In the genomic region with DNA sequence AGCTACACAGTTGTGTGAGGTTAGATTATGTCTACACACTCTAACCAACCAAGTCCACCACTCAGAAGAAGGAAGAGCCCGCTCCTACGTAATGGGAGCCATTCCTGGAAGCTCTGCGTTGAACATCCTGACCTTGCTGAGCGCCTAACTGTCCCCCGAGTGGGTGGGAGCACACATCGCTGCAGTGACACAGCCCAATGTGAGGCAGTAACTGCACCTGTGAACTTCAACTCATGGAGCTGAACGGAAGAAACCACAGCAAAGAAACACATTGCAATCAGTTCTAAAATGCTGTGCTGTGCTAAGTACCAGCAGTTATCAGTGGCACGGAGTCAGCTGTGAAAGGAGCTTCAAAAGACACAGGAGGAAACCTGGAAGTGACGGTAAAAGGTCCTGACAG, we compare ENCODE assay signal across 39 mouse cellular contexts. TPM values are rescaled to one million over a fixed set of nuclear protein-coding genes. Genes with fewer than 3 reads are reported as not detected.
A peak's percentile ranks its signal among the peaks of the same experiment; 100 is the strongest.
DNase-seq lines count a peak whose midpoint lies in the region; ATAC-seq and TF ChIP-seq lines count a peak whose summit lies in the region.
"Had no signal": no experiment of that assay in that cellular context is flagged by ENCODE, and none has a peak within 500 bp of the region (broad histone marks: within the 10 kb centered on the region; RNA-seq: fewer than 3 reads in every experiment).

No protein-coding gene starts in this region.

- intact Hi-C loops in heart, adult 2 months (cut with DNase I) = loop anchor here (5.0 kb wide), 1 partner anchor 64 kb away; a partner anchor contains a TSS

- no peak for DNase-seq in heart, adult 2 months
- peak; percentile 5 for DNase-seq in A20 (ENCODE audit: low read depth, low spot score)
- peak; percentile 81 for DNase-seq in thymus, postnatal 14 days
- no peak for DNase-seq in ovary, postnatal 14 days (ENCODE audit: low spot score)
- DNase-seq in frontal cortex, postnatal 10 days (ENCODE audit: low spot score in 2 of 2) = no peak
- no peak for DNase-seq in forebrain, embryonic 10.5 days (ENCODE audit: extremely low spot score, low spot score)
- DNase-seq: adrenal gland, postnatal 14 days; cerebellum, adult 18-20 months; cerebellum, postnatal 14 days; gastrocnemius, postnatal 36 days; heart, adult 18-20 months; heart, postnatal 4 days; kidney, adult 11 months; kidney, postnatal 25 days; liver, postnatal 0 days; lung, postnatal 36 days had no signal

- no peak for TF ChIP-seq EP300 in heart, adult 2 months (IDR thresholded peaks at IDR 0.05; ENCODE audit: insufficient read depth, low read depth, low read length)

- no peak overlapping the region for H3K4me2 ChIP-seq in heart, embryonic 12.5 days
- H3K4me2 ChIP-seq: embryonic facial prominence, embryonic 15.5 days; forebrain, embryonic 13.5 days; heart, embryonic 15.5 days; hindbrain, embryonic 13.5 days; kidney, embryonic 15.5 days; liver, embryonic 12.5 days; midbrain, embryonic 12.5 days; neural tube, embryonic 13.5 days; stomach, embryonic 15.5 days had no signal

- no peak for ATAC-seq in heart, embryonic 12.5 days (ENCODE audit: insufficient number of reproducible peaks, low FRiP score)
- ATAC-seq: CD4-positive, CD25-positive, alpha-beta regulatory T cell, adult 4 months; forebrain, embryonic 13.5 days; liver, embryonic 12.5 days; liver, postnatal 0 days had no signal

- H3K9me3 ChIP-seq in heart, embryonic 12.5 days (replicated peaks) = no peaks in the 10 kb centered on the region
- no peaks in the 10 kb centered on the region for H3K9me3 ChIP-seq in forebrain, embryonic 10.5 days
- H3K9me3 ChIP-seq: embryonic facial prominence, embryonic 10.5 days; embryonic facial prominence, embryonic 15.5 days; forebrain, embryonic 13.5 days; heart, embryonic 15.5 days; hindbrain, embryonic 13.5 days; kidney, embryonic 15.5 days; liver, embryonic 12.5 days; midbrain, embryonic 12.5 days; neural tube, embryonic 13.5 days; stomach, embryonic 15.5 days had no signal

- peaks cover 22% of the 10 kb centered on the region for H3K4me1 ChIP-seq in heart, adult 2 months (ENCODE audit: control insufficient read depth, insufficient read depth, low read length)
- H3K4me1 ChIP-seq in heart, embryonic 12.5 days (replicated peaks) = 0 out of 2 replicates have a peak, but pooled peaks cover 4% of the 10 kb centered on the region
- no peaks in the 10 kb centered on the region for H3K4me1 ChIP-seq in small intestine, adult 2 months (ENCODE audit: control insufficient read depth, insufficient read depth, insufficient read length, low read length)
- H3K4me1 ChIP-seq in forebrain, embryonic 10.5 days = no peaks in the 10 kb centered on the region
- H3K4me1 ChIP-seq: embryonic facial prominence, embryonic 10.5 days; forebrain, embryonic 13.5 days; heart, embryonic 15.5 days; hindbrain, embryonic 13.5 days; kidney, embryonic 15.5 days; liver, embryonic 12.5 days; megakaryocyte, embryonic 14.5 days; midbrain, embryonic 12.5 days; neural tube, embryonic 13.5 days; stomach, embryonic 15.5 days had no signal

- TF ChIP-seq POLR2A in heart, adult 2 months (IDR thresholded peaks at IDR 0.05; ENCODE audit: insufficient read depth, low read depth, low read length) = peak; percentile 59; the same call in 1 of the 2 replicates
- TF ChIP-seq POLR2A in small intestine, adult 2 months (IDR thresholded peaks at IDR 0.05; ENCODE audit: low read depth, low read length) = no peak

- H3K36me3 ChIP-seq in heart, adult 2 months (ENCODE audit: control insufficient read depth, insufficient read depth, low read length) = no peaks in the 10 kb centered on the region
- no peaks in the 10 kb centered on the region for H3K36me3 ChIP-seq in heart, embryonic 12.5 days
- H3K36me3 ChIP-seq in small intestine, adult 2 months (ENCODE audit: control insufficient read depth, insufficient read depth, low read length) = no peaks in the 10 kb centered on the region
- H3K36me3 ChIP-seq in forebrain, embryonic 10.5 days (replicated peaks) = no peaks in the 10 kb centered on the region
- H3K36me3 ChIP-seq: embryonic facial prominence, embryonic 10.5 days; embryonic facial prominence, embryonic 15.5 days; heart, embryonic 15.5 days; hindbrain, embryonic 13.5 days; kidney, embryonic 15.5 days; liver, embryonic 12.5 days; midbrain, embryonic 12.5 days; neural tube, embryonic 13.5 days; stomach, embryonic 15.5 days had no signal

- no peak for TF ChIP-seq CTCF in heart, adult 2 months (IDR thresholded peaks at IDR 0.05)
- TF ChIP-seq CTCF in small intestine, adult 2 months (IDR thresholded peaks at IDR 0.05; ENCODE audit: extremely low read depth, insufficient read length, insufficient replicate concordance, low read depth, low read length) = no peak

- H3K27me3 ChIP-seq in heart, adult 2 months (ENCODE audit: control insufficient read depth, insufficient read depth, low read length) = no peaks in the 10 kb centered on the region
- H3K27me3 ChIP-seq in heart, embryonic 12.5 days (replicated peaks) = peaks cover 1% of the 10 kb centered on the region; the same call in 1 of the 2 replicates
- no peaks in the 10 kb centered on the region for H3K27me3 ChIP-seq in small intestine, adult 2 months (ENCODE audit: control insufficient read depth, insufficient read depth, low read length)
- H3K27me3 ChIP-seq in forebrain, embryonic 10.5 days (ENCODE audit: poor library complexity, severe bottlenecking) = no peaks in the 10 kb centered on the region
- H3K27me3 ChIP-seq: forebrain, embryonic 13.5 days; heart, embryonic 15.5 days; hindbrain, embryonic 13.5 days; kidney, embryonic 15.5 days; midbrain, embryonic 12.5 days; neural tube, embryonic 13.5 days; stomach, embryonic 15.5 days had no signal

- WGBS in heart, adult 2 months = 53% methylated on average over 9 of the region's 9 CpGs
- WGBS in heart, embryonic 12.5 days = 78% methylated on average over 9 of the region's 9 CpGs
- WGBS in small intestine, adult 2 months = 63% methylated on average over 9 of the region's 9 CpGs
- 90% methylated on average over 9 of the region's 9 CpGs for WGBS in forebrain, embryonic 10.5 days

- peak overlapping the region; percentile 30 for H3K4me3 ChIP-seq in heart, adult 2 months
- H3K4me3 ChIP-seq in heart, embryonic 12.5 days = no peak overlapping the region
- H3K4me3 ChIP-seq in small intestine, adult 2 months (ENCODE audit: low read depth, low read length) = no peak overlapping the region
- H3K4me3 ChIP-seq in forebrain, embryonic 10.5 days = no peak overlapping the region
- H3K4me3 ChIP-seq: embryonic facial prominence, embryonic 10.5 days; embryonic facial prominence, embryonic 15.5 days; forebrain, embryonic 13.5 days; heart, embryonic 15.5 days; hindbrain, embryonic 13.5 days; kidney, embryonic 15.5 days; left cerebral cortex, adult 2 months; liver, embryonic 12.5 days; megakaryocyte, embryonic 14.5 days; midbrain, embryonic 12.5 days; myocyte; neural tube, embryonic 13.5 days; stomach, embryonic 15.5 days had no signal

- peak overlapping the region; percentile 96 for H3K27ac ChIP-seq in heart, adult 2 months
- no peak overlapping the region for H3K27ac ChIP-seq in heart, embryonic 12.5 days (ENCODE audit: poor library complexity, severe bottlenecking)
- 0 out of 2 replicates have a peak overlapping the region, but pooled peaks have one; percentile 33 for H3K27ac ChIP-seq in small intestine, adult 2 months (ENCODE audit: insufficient read depth, low read depth, low read length)
- H3K27ac ChIP-seq in forebrain, embryonic 10.5 days = no peak overlapping the region
- H3K27ac ChIP-seq: embryonic facial prominence, embryonic 10.5 days; embryonic facial prominence, embryonic 15.5 days; forebrain, embryonic 13.5 days; heart, embryonic 15.5 days; hindbrain, embryonic 13.5 days; kidney, embryonic 15.5 days; left cerebral cortex, adult 2 months; liver, embryonic 12.5 days; midbrain, embryonic 12.5 days; neural tube, embryonic 13.5 days; stomach, embryonic 15.5 days had no signal

- peak overlapping the region; percentile 5; the same call in 1 of the 2 replicates for H3K9ac ChIP-seq in heart, adult 2 months (ENCODE audit: low read depth, low read length)
- no peak overlapping the region for H3K9ac ChIP-seq in heart, embryonic 12.5 days
- H3K9ac ChIP-seq: embryonic facial prominence, embryonic 15.5 days; forebrain, embryonic 13.5 days; heart, embryonic 15.5 days; hindbrain, embryonic 13.5 days; kidney, embryonic 15.5 days; liver, embryonic 12.5 days; liver, postnatal 0 days; midbrain, embryonic 12.5 days; neural tube, embryonic 13.5 days; stomach, embryonic 15.5 days had no signal

- no peaks in the 10 kb centered on the region for H3K79me2 ChIP-seq in heart, adult 2 months (replicated peaks; ENCODE audit: control insufficient read depth, insufficient read depth, low read length)

RNA-seq across cellular contexts. Expression of a gene that starts 6.8 kb away (rescaled TPM):
- total RNA-seq in heart, adult 2 months (2021) = 1 to 10 TPM; 4.8 to 8.0 TPM
- polyA plus RNA-seq in heart, adult 2 months (2012; rRNA removed) = 10.2 and 17.0 TPM in 2 replicates
- 0.38 and 0.53 TPM in 2 replicates for polyA plus RNA-seq in heart, embryonic 12.5 days (2016; fragmentation: Nextera tagmentation; extraction: Ambion mirVana)
- 7.3 and 11.0 TPM in 2 replicates for polyA plus RNA-seq in small intestine, adult 2 months (2012; rRNA removed)
- polyA plus RNA-seq in forebrain, embryonic 10.5 days (2016; fragmentation: Nextera tagmentation; extraction: Ambion mirVana) = 0.19 and 0.22 TPM in 2 replicates
- polyA plus RNA-seq: CD4-positive, CD25-positive, alpha-beta regulatory T cell, adult 4 months; forebrain, embryonic 13.5 days; liver, embryonic 12.5 days; liver, postnatal 0 days; midbrain, embryonic 12.5 days; myocyte had no signal

RNA-seq across cellular contexts. Expression of a gene that starts 23.3 kb away (rescaled TPM):
- total RNA-seq in heart, adult 2 months (2021) = under 1 TPM; 0.05 TPM
- polyA plus RNA-seq in heart, adult 2 months (2012; rRNA removed) = not detected in 2 replicates
- not detected in 2 replicates for polyA plus RNA-seq in heart, embryonic 12.5 days (2016; fragmentation: Nextera tagmentation; extraction: Ambion mirVana)
- polyA plus RNA-seq in small intestine, adult 2 months (2012; rRNA removed) = not detected in 2 replicates
- 0.04 TPM in 2 replicates for polyA plus RNA-seq in forebrain, embryonic 10.5 days (2016; fragmentation: Nextera tagmentation; extraction: Ambion mirVana)
- total RNA-seq: adrenal gland, postnatal 14 days; heart, adult 18-20 months; layer of hippocampus, adult 18-20 months; left cerebral cortex, adult 2 months; left cerebral cortex, postnatal 36 days had no signal
- polyA plus RNA-seq: CD4-positive, CD25-positive, alpha-beta regulatory T cell, adult 4 months; forebrain, embryonic 13.5 days; heart, embryonic 15.5 days; hindbrain, embryonic 13.5 days; kidney, embryonic 15.5 days; liver, embryonic 12.5 days; liver, postnatal 0 days; lung, embryonic 16.5 days; midbrain, postnatal 0 days; neural tube, embryonic 13.5 days; stomach, embryonic 15.5 days had no signal

RNA-seq across cellular contexts. Expression of a gene that starts 31.5 kb away (rescaled TPM):
- total RNA-seq in heart, adult 2 months (2021) = not detected
- polyA plus RNA-seq in heart, adult 2 months (2012; rRNA removed) = 0.23 and 0.33 TPM in 2 replicates
- polyA plus RNA-seq in heart, embryonic 12.5 days (2016; fragmentation: Nextera tagmentation; extraction: Ambion mirVana) = 0.36 TPM in 1 of 2 replicates, not detected in the other
- polyA plus RNA-seq in small intestine, adult 2 months (2012; rRNA removed) = 0.06 and 0.13 TPM in 2 replicates
- polyA plus RNA-seq in forebrain, embryonic 10.5 days (2016; fragmentation: Nextera tagmentation; extraction: Ambion mirVana) = 0.10 TPM in 1 of 2 replicates, not detected in the other
- total RNA-seq: adrenal gland, postnatal 14 days; gastrocnemius, postnatal 36 days; heart, postnatal 4 days; layer of hippocampus, adult 18-20 months; layer of hippocampus, postnatal 10 days; left cerebral cortex, adult 2 months; left cerebral cortex, postnatal 36 days; midbrain, postnatal 0 days had no signal
- polyA plus RNA-seq: CD4-positive, CD25-positive, alpha-beta regulatory T cell, adult 4 months; embryonic facial prominence, embryonic 10.5 days; embryonic facial prominence, embryonic 15.5 days; forebrain, embryonic 13.5 days; heart, embryonic 15.5 days; hindbrain, embryonic 13.5 days; kidney, embryonic 15.5 days; limb, embryonic 14.5 days; liver, embryonic 12.5 days; liver, postnatal 0 days; lung, embryonic 16.5 days; midbrain, embryonic 12.5 days; midbrain, postnatal 0 days; myocyte; neural tube, embryonic 13.5 days; urinary bladder, adult 2 months had no signal

Comparison
In these comparisons a context has a peak if more than half of its experiments do, and no peak if none do; other contexts are left out.
1. H3K27ac ChIP-seq: peak in heart, adult 2 months (single experiment) and small intestine, adult 2 months (single experiment); none in heart, embryonic 12.5 days (single experiment) and forebrain, embryonic 10.5 days (single experiment).
2. DNase-seq: peak in A20 (single experiment) and thymus, postnatal 14 days (single experiment); none in heart, adult 2 months (0 of 2), ovary, postnatal 14 days (single experiment), frontal cortex, postnatal 10 days (0 of 2) and forebrain, embryonic 10.5 days (single experiment).